21 mouse cellular contexts compared by ENCODE assay signal in genomic region chr11:87465990-87466593, GRCm38 (mm10).
A peak's percentile ranks its signal among the peaks of the same experiment; 100 is the strongest.
DNase-seq lines count a peak whose midpoint lies in the region; ATAC-seq lines count a peak whose summit lies in the region.
"Had no signal": no experiment of that assay in that cellular context is flagged by ENCODE, and none has a peak within 500 bp of the region (broad histone marks: within the 10 kb centered on the region; RNA-seq: fewer than 3 reads in every experiment).

No protein-coding gene starts in this region.

- no peak for ATAC-seq in CD4-positive, CD25-positive, alpha-beta regulatory T cell, adult 4 months
- ATAC-seq in intestine, embryonic 16.5 days = no peak

- no peaks in the 10 kb centered on the region for H3K9me3 ChIP-seq in intestine, embryonic 16.5 days (ENCODE audit: control insufficient read depth, low read length)
- H3K9me3 ChIP-seq: G1E; heart, embryonic 15.5 days; hindbrain, embryonic 12.5 days; midbrain, embryonic 10.5 days; stomach, embryonic 15.5 days had no signal

- no peaks in the 10 kb centered on the region for H3K36me3 ChIP-seq in intestine, embryonic 16.5 days (ENCODE audit: control insufficient read depth, insufficient read depth, low read length)
- H3K36me3 ChIP-seq: G1E; heart, embryonic 15.5 days; hindbrain, embryonic 12.5 days; midbrain, embryonic 10.5 days; stomach, embryonic 15.5 days had no signal

- peak overlapping the region; percentile 55; the same call in 1 of the 2 replicates for H3K27ac ChIP-seq in intestine, embryonic 16.5 days (ENCODE audit: low read length)
- H3K27ac ChIP-seq: heart, embryonic 15.5 days; hindbrain, embryonic 12.5 days; midbrain, embryonic 10.5 days; stomach, embryonic 15.5 days had no signal

- peaks cover 5% of the 10 kb centered on the region for H3K4me1 ChIP-seq in intestine, embryonic 16.5 days (ENCODE audit: control insufficient read depth, insufficient read depth, low read length)

- H3K4me2 ChIP-seq in intestine, embryonic 16.5 days (ENCODE audit: low read depth, low read length) = no peak overlapping the region
- H3K4me2 ChIP-seq: heart, embryonic 15.5 days; hindbrain, embryonic 12.5 days; stomach, embryonic 15.5 days had no signal

- WGBS in intestine, embryonic 16.5 days = 55% methylated on average over 6 of the region's 6 CpGs

- no peaks in the 10 kb centered on the region for H3K27me3 ChIP-seq in intestine, embryonic 16.5 days (replicated peaks; ENCODE audit: control insufficient read depth, insufficient read depth, low read length)
- H3K27me3 ChIP-seq: heart, embryonic 15.5 days; hindbrain, embryonic 12.5 days; stomach, embryonic 15.5 days had no signal

- H3K9ac ChIP-seq in intestine, embryonic 16.5 days (ENCODE audit: low read depth, low read length) = no peak overlapping the region
- H3K9ac ChIP-seq: heart, embryonic 15.5 days; hindbrain, embryonic 12.5 days; stomach, embryonic 15.5 days had no signal

- DNase-seq in CD4-positive, CD25-positive, alpha-beta regulatory T cell, adult 2 months (ENCODE audit: low read depth, low spot score) = peak; percentile 34
- DNase-seq in B cell, adult 2 months = peak; percentile 62 to 71
- DNase-seq in lung, postnatal 36 days = peak; percentile 65
- no peak for DNase-seq in kidney, adult 8-10 months
- no peak for DNase-seq in embryo, embryonic 10 days (ENCODE audit: low spot score)
- no peak for DNase-seq in layer of hippocampus, adult 8-10 months (ENCODE audit: low spot score in 2 of 2)
- DNase-seq: adrenal gland, postnatal 36 days; cerebellum, adult 11 months; gastrocnemius, postnatal 36 days; kidney, adult 18-20 months; right cerebral cortex, postnatal 14 days; thymus, postnatal 36 days had no signal

- H3K4me3 ChIP-seq in intestine, embryonic 16.5 days (ENCODE audit: low read length) = no peak overlapping the region
- H3K4me3 ChIP-seq: erythroblast, embryonic 14.5 days; heart, embryonic 15.5 days; hindbrain, embryonic 12.5 days; midbrain, embryonic 10.5 days; myocyte; stomach, embryonic 15.5 days had no signal

Comparison
In these comparisons a context has a peak if more than half of its experiments do, and no peak if none do; other contexts are left out.
1. DNase-seq: peak in CD4-positive, CD25-positive, alpha-beta regulatory T cell, adult 2 months (single experiment), B cell, adult 2 months (2 of 2) and lung, postnatal 36 days (single experiment); none in kidney, adult 8-10 months (0 of 2), embryo, embryonic 10 days (single experiment) and layer of hippocampus, adult 8-10 months (0 of 2).